Mouse (Mus musculus) G1E (cell line): ENCODE measurements around the gene Zdhhc25. TPM values are rescaled to one million over a fixed set of nuclear protein-coding genes. Genes with fewer than 3 reads are reported as not detected.

ENCODE experiments used
- ATAC-seq: 2 replicates; pipeline ENCODE4 v1.8.0; 2016; ENCODE audit warnings: mild to moderate bottlenecking; ENCODE audit not compliant: insufficient number of reproducible peaks, poor library complexity, low FRiP score, severe bottlenecking; ENCODE audit errors: extremely low read depth
- DNase-seq: peaks from one replicate; pipeline ENCODE4 v3.0.0; 2012; ENCODE audit warnings: low spot score
- H3K27me3 ChIP-seq: 2 replicates; pipeline ENCODE4 v1.6.1; 2012; ENCODE audit warnings: mild to moderate bottlenecking, low read length, inconsistent platforms; ENCODE audit not compliant: insufficient read depth
- H3K36me3 ChIP-seq: replicated peaks from 2 replicates; pipeline ENCODE3; 2012; ENCODE audit warnings: mild to moderate bottlenecking, inconsistent platforms
- H3K4me1 ChIP-seq: 2 replicates; pipeline ENCODE4 v1.6.1; 2012; ENCODE audit warnings: low read depth, low read length, inconsistent platforms, mixed read lengths; ENCODE audit not compliant: insufficient read depth
- H3K4me3 ChIP-seq: 2 replicates; pipeline ENCODE4 v1.5.1; 2012; ENCODE audit warnings: low read depth, mild to moderate bottlenecking, inconsistent platforms, low read length, moderate library complexity, mixed read lengths
- H3K9me3 ChIP-seq: replicated peaks from 2 replicates; pipeline ENCODE4 v1.6.1; 2012; ENCODE audit warnings: inconsistent platforms
- CTCF ChIP-seq: IDR thresholded peaks from 2 replicates; pipeline ENCODE4 v1.5.1; 2012; ENCODE audit warnings: low read depth, low read length, inconsistent platforms, mixed read lengths
- GATA1 ChIP-seq: IDR thresholded peaks from 2 replicates; pipeline ENCODE4 v1.6.1; 2012; ENCODE audit warnings: borderline replicate concordance, low read length, inconsistent platforms, mixed read lengths
- GATA2 ChIP-seq: IDR thresholded peaks from 2 replicates; pipeline ENCODE4 v1.6.1; 2012; ENCODE audit warnings: low read depth, low read length, inconsistent platforms, borderline replicate concordance
- POLR2AphosphoS5 ChIP-seq: IDR thresholded peaks from 2 replicates; pipeline ENCODE4 v1.6.1; 2012; ENCODE audit warnings: low read depth, low read length, inconsistent platforms; ENCODE audit not compliant: insufficient replicate concordance
- TAL1 ChIP-seq: conservative IDR thresholded peaks from 2 replicates; pipeline ENCODE4 v1.6.1; 2012; ENCODE audit warnings: low read depth, low read length, inconsistent platforms, mixed read lengths
- polyA plus RNA-seq: library from polyadenylated mRNA; stranded (reverse); fragments of >175 nt; gene quantifications from 2 replicates; pipeline ENCODE4 v1.2.3, GENCODE M21; 2012
- total RNA-seq, 2 experiments: library from RNA; stranded (forward) in 1 of 2; stranded (reverse) in 1 of 2; fragments of 200-1000 nt in 1 of 2; fragments of >200 nt in 1 of 2; fragmentation: Nextera tagmentation in 1 of 2; gene quantifications; 2 replicates each; pipeline ENCODE4 v1.2.3; 2014 to 2017

Zdhhc25 gene
- total and polyA plus RNA-seq, 3 experiments = 0.16 TPM; not detected in 2

DNA sequence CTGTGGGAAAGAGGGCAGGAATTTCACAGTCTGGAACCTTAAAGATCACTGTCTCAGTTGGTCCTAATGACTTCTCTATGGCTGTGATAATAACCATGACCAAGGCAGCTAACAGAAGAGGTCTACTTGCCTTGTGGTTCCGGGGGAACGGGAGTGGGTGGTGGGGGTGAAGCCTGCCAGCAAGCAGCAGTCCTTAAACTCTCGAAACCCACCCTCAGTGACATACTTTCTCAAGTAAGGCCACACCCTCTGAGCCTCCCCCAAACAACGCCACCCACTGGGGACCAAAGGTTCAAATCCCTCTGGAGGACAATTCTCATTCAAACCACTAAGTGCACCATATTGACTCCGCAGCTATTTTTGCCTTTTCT lies 5.3 kb downstream of the Zdhhc25 start:
- DNase-seq (no peak), ATAC-seq (no peak)
- no peaks in the 10 kb centered on the region for H3K4me1 ChIP-seq
- TF ChIP-seq GATA1 (no peak), TAL1 (no peak), GATA2 (no peak), POLR2AphosphoS5 (no peak), CTCF (no peak)
- no peak overlapping the region for H3K4me3 ChIP-seq
- no peaks in the 10 kb centered on the region for H3K36me3 ChIP-seq
- no peaks in the 10 kb centered on the region for H3K27me3 ChIP-seq
- H3K9me3 ChIP-seq = peaks cover 45% of the 10 kb centered on the region

DNA sequence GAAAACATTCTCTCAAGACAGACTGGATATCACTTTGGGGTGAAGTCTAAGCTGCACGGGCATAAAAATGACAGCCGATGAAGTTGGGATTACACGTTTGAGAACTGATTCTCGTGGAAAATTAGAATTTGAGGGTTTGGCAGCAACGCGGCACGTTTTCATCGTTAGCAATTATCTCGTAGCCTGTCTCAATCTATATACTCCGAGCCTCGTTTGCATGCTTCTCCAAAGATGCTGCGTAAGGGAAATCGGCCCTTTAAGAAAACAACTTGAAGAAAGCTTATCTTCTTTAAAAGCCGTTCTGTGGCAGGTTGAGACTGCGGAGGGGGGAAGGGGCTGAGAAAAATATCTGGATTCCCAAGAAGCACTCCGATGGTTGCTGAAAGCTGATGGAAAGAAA lies 17.0 kb downstream of the Zdhhc25 start:
- peaks cover 58% of the 10 kb centered on the region for H3K9me3 ChIP-seq
- TF ChIP-seq GATA2 = no peak
- TF ChIP-seq CTCF = no peak
- TF ChIP-seq POLR2AphosphoS5 = no peak
- no peak for TF ChIP-seq GATA1
- TF ChIP-seq TAL1 = no peak
- ATAC-seq (no peak), DNase-seq (no peak)
- no peaks in the 10 kb centered on the region for H3K36me3 ChIP-seq
- H3K27me3 ChIP-seq = no peaks in the 10 kb centered on the region
- no peaks in the 10 kb centered on the region for H3K4me1 ChIP-seq
- no peak overlapping the region for H3K4me3 ChIP-seq

DNA sequence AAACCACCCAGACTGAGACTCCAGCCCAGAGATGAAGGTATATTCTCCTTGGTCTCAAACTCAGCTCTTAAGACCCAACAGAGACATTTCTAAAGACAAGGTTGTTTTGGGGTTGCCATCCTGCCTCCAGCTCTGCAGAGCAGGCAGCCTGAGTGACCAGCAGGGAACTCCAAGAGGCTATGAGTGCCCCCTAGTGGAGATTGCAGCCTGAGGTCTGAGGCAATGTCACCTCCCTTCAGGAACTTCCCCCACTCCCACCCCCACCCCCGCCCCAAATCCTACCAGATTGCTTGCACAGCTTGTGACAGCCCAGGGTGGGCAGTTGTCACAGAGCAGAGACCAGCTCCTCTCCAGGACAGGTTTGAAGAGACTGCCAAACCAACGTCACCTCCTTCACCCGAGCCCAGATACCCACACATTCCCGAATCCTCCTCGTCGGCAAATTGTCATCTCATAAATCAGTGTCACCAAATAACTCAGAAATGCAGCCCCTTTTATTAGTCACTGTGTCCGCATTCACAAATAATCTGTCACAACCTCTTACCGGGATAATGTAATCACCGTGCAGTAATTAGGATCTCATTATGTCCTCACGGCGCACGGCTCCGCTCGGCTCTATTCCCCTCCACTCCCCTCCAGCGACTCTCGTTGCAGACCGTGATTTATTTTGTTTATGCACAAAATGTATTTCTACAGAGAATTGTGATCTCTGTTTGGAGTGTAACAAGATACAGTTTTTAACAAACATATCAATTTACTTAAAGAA lies 18.1 kb downstream of the Zdhhc25 start:
- no peak for ATAC-seq
- H3K4me3 ChIP-seq = no peak overlapping the region
- TF ChIP-seq POLR2AphosphoS5 (no peak), TAL1 (no peak), GATA2 (no peak), GATA1 (no peak), CTCF (no peak)
- no peaks in the 10 kb centered on the region for H3K36me3 ChIP-seq
- no peak for DNase-seq
- no peaks in the 10 kb centered on the region for H3K27me3 ChIP-seq
- peaks cover 54% of the 10 kb centered on the region for H3K9me3 ChIP-seq
- no peaks in the 10 kb centered on the region for H3K4me1 ChIP-seq

DNA sequence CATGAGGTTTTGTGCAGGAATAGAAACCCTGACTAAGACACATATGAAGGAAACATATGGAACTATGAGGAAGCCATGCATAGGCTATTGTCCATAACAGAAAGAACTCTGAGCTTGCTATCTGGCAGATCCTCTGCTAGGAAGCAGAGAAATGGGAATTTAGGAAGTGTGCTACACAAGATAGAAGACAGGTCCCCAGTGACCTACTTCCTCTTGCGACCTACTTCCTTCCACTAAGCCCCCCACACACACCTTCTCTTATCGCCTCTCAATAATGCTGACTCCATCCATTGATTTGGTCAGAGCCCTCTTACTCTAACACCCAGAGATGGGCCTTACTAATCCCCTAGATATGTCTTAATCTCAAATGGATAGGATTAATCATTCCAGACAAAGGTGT lies 19.9 kb downstream of the Zdhhc25 start:
- DNase-seq (no peak), ATAC-seq (no peak)
- H3K9me3 ChIP-seq = peaks cover 54% of the 10 kb centered on the region
- no peaks in the 10 kb centered on the region for H3K36me3 ChIP-seq
- TF ChIP-seq GATA1 (no peak), TAL1 (no peak), POLR2AphosphoS5 (no peak), GATA2 (no peak), CTCF (no peak)
- H3K4me1 ChIP-seq = no peaks in the 10 kb centered on the region
- H3K27me3 ChIP-seq = no peaks in the 10 kb centered on the region
- no peak overlapping the region for H3K4me3 ChIP-seq

DNA sequence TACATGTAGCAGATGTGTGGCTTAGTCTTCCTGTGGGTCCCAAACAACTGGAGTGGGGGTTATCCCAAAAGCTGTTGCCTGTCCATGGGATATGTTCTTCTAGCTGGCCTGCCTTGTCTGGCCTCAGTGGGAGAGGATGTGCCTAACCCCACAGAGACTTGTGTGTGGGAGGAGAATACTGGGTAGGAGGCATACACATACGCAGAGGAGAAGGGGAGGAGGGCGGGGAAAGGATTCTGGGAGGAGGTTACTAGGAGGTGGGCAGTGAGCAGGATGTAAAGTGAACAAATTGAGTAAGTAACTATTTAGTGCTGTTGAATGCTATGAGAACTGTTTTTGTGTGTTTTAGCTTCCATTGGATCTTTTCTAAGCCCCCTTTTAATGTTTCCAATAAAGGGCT lies 23.8 kb downstream of the Zdhhc25 start:
- no peak for TF ChIP-seq GATA1
- TF ChIP-seq CTCF = no peak
- TF ChIP-seq GATA2 = no peak
- TF ChIP-seq TAL1 = no peak
- no peaks in the 10 kb centered on the region for H3K4me1 ChIP-seq
- H3K36me3 ChIP-seq = no peaks in the 10 kb centered on the region
- DNase-seq (no peak), ATAC-seq (no peak)
- H3K9me3 ChIP-seq = peaks cover 50% of the 10 kb centered on the region
- no peak overlapping the region for H3K4me3 ChIP-seq
- no peaks in the 10 kb centered on the region for H3K27me3 ChIP-seq

DNA sequence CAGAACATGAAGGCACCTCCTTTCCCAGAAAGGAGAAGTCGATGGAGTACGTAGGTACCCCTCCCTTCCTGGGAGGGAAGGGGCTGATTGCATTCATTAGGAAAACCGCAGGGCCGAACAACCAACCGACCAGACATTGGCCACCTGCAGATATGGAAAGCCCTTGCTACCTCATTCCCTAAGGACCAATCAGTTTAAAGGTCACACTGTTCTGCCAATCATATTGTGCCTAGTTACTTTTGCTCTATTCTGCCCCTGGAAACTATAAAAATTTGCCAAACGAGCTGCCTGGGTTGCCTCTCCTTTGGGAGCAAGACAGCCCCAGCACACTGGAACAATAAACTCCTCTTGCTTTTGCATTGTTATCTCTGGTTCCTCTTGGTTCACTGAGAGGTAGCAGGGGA lies 24.8 kb downstream of the Zdhhc25 start:
- Histone ChIP-seq H3K36me3 (no peaks in the 10 kb centered on the region), H3K27me3 (no peaks in the 10 kb centered on the region), H3K4me3 (no peak overlapping the region), H3K9me3 (peaks cover 55% of the 10 kb centered on the region), H3K4me1 (no peaks in the 10 kb centered on the region)
- TF ChIP-seq GATA2 (no peak), GATA1 (no peak), TAL1 (no peak), POLR2AphosphoS5 (no peak), CTCF (no peak)
- ATAC-seq (no peak), DNase-seq (no peak)
